Mouse (Mus musculus): ENCODE measurements around the gene Cfap52.

DNA sequence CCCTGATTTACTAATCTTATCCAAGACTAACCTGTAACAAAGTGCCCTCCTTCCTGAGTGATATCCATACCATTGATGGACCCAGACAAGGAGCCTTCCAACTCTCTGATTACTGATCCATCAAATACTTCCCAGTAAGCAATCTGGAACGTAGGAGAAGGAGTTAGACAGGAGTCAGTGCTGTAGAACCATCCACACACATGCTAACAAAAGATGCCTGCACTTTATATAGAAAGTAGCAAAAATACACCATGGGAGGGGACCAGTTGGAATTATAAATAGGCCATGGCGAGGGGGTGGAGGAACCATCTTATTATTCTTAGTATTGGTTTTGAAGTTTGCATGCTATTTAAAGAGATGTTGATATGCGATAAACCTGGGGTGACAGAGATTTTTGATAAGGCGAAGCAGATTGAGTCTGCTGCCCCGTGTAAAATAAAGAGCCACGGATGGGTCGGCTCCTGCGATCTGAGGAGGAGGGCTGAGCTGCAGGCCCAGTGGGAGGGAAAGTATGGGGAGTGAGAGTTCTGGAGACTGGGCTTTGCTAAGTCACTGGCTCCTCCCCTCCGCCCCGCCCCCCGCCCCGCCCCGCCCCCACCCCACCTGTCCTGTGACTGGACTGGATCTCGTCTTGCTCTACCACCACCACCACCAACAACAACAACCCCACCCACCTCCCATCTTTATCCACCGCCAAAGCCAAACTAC is 38.9 kb downstream of the Cfap52 start:
- TF ChIP-seq TAL1 (IDR thresholded peaks at IDR 0.05; ENCODE audit: low read length), result no peak
- no peak for TF ChIP-seq GATA1 (IDR thresholded peaks at IDR 0.05; ENCODE audit: low read length)
